Mouse (Mus musculus) heart, embryonic 13.5 days (tissue): ENCODE data around the gene Crb2. TPM values are rescaled to one million over a fixed set of nuclear protein-coding genes. Genes with fewer than 3 reads are reported as not detected.
A peak's percentile ranks its signal among the peaks of the same experiment; 100 is the strongest.

Experiments
- ATAC-seq: fragments of 200-750 bp; cut with Nextera tagmentation; 2 replicates; pipeline ENCODE4 v1.8.0; 2017; ENCODE audit warnings: moderate TSS enrichment; ENCODE audit not compliant: insufficient number of reproducible peaks, low FRiP score, low TSS enrichment; ENCODE audit errors: extremely low read depth
- H3K27ac ChIP-seq: fragments of 300-500 bp; sonication (generic); replicated peaks from 2 replicates; pipeline ENCODE4 v1.5.1; 2015; ENCODE audit warnings: moderate library complexity, mild to moderate bottlenecking, inconsistent platforms
- H3K27me3 ChIP-seq: fragments of 300-500 bp; sonication (generic); replicated peaks from 2 replicates; pipeline ENCODE4 v1.6.1; 2015; ENCODE audit warnings: mild to moderate bottlenecking, inconsistent platforms
- H3K36me3 ChIP-seq: fragments of 300-500 bp; sonication (generic); 2 replicates; pipeline ENCODE4 v1.6.1; 2015; ENCODE audit warnings: mild to moderate bottlenecking, inconsistent platforms
- H3K4me1 ChIP-seq: fragments of 300-500 bp; sonication (generic); 2 replicates; pipeline ENCODE4 v1.6.1; 2015; ENCODE audit warnings: inconsistent platforms
- H3K4me2 ChIP-seq: fragments of 300-500 bp; sonication (generic); 2 replicates; pipeline ENCODE4 v1.6.1; 2015; ENCODE audit warnings: inconsistent platforms, mild to moderate bottlenecking, moderate library complexity
- H3K4me3 ChIP-seq: fragments of 300-500 bp; sonication (generic); 2 replicates; pipeline ENCODE4 v1.5.1; 2015; ENCODE audit warnings: moderate library complexity, mild to moderate bottlenecking, inconsistent platforms
- H3K9ac ChIP-seq: fragments of 300-500 bp; sonication (generic); 2 replicates; pipeline ENCODE4 v1.6.1; 2015; ENCODE audit warnings: inconsistent platforms, mild to moderate bottlenecking, moderate library complexity
- H3K9me3 ChIP-seq: fragments of 300-500 bp; sonication (generic); 2 replicates; pipeline ENCODE4 v1.6.1; 2016; ENCODE audit warnings: inconsistent platforms
- WGBS: fragments of 180-500 bp; shearing (Covaris S2); methylation state at CpG from one replicate; pipeline ENCODE4 v1.1.7; 2015; ENCODE audit warnings: mixed read lengths; 5-methylcytosine and 5-hydroxymethylcytosine counted together
- polyA plus RNA-seq: library from polyadenylated mRNA; unstranded; fragments of >200 nt; fragmentation: Nextera tagmentation; extraction: Ambion mirVana; gene quantifications from 2 replicates; pipeline ENCODE4 v1.2.1, GENCODE M21; 2015

The Crb2 gene
- polyA plus RNA-seq, 1 experiment from 2014 or later = 4.0 TPM

DNA sequence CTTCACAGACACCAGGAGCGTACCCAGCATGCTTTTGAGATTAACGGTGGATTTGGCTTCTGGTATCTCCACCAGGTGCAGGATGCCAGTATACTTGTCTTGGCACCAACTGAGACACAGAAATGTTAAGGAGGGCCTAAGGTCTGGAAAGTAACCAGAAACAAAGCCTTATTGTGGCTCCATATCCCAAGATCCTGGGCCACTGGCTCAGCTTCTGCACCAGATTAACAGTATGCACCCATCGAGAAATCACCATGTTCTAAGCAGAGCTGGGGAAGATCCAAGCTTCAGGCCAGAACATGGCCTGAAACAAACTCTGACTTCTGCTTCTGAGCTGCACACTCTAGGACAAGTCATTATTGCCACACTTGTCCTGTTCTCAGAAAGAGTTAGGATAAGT is 60.9 kb downstream of the Crb2 start:
- H3K27ac ChIP-seq = no peak overlapping the region
- H3K9me3 ChIP-seq = no peaks in the 10 kb centered on the region
- 90% methylated on average over 3 of the region's 3 CpGs for WGBS
- no peak overlapping the region for H3K4me3 ChIP-seq
- H3K4me1 ChIP-seq = peaks cover 13% of the 10 kb centered on the region
- ATAC-seq = no peak
- H3K27me3 ChIP-seq = no peaks in the 10 kb centered on the region
- no peak overlapping the region for H3K4me2 ChIP-seq
- peaks cover 9% of the 10 kb centered on the region; the same call in 1 of the 2 replicates for H3K36me3 ChIP-seq
- no peak overlapping the region for H3K9ac ChIP-seq

DNA sequence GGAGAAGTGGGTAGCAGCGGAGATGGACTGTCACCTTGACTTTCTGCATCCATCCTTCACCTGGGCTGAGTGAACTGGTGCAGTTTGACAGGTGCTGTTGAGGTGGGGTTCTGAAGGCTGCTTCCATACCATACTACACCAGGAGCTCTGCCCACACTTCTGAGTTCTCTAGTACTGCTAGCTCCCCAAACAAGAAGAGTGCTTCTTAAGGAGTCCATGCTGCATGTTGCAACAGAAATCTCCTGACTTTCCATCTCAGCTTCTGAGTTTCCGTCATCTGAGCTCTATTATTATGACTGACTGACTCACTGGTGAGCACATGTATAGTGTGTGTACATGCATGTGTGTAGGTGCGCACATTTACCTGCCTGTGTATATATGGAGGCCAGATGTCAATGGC is 61.5 kb downstream of the Crb2 start:
- Histone ChIP-seq H3K4me2 (no peak overlapping the region), H3K36me3 (peaks cover 9% of the 10 kb centered on the region; the same call in 1 of the 2 replicates), H3K4me1 (peaks cover 13% of the 10 kb centered on the region), H3K4me3 (no peak overlapping the region), H3K27ac (no peak overlapping the region), H3K27me3 (no peaks in the 10 kb centered on the region), H3K9ac (no peak overlapping the region), H3K9me3 (no peaks in the 10 kb centered on the region)
- WGBS = 88% methylated on average over 3 of the region's 3 CpGs
- no peak for ATAC-seq

DNA sequence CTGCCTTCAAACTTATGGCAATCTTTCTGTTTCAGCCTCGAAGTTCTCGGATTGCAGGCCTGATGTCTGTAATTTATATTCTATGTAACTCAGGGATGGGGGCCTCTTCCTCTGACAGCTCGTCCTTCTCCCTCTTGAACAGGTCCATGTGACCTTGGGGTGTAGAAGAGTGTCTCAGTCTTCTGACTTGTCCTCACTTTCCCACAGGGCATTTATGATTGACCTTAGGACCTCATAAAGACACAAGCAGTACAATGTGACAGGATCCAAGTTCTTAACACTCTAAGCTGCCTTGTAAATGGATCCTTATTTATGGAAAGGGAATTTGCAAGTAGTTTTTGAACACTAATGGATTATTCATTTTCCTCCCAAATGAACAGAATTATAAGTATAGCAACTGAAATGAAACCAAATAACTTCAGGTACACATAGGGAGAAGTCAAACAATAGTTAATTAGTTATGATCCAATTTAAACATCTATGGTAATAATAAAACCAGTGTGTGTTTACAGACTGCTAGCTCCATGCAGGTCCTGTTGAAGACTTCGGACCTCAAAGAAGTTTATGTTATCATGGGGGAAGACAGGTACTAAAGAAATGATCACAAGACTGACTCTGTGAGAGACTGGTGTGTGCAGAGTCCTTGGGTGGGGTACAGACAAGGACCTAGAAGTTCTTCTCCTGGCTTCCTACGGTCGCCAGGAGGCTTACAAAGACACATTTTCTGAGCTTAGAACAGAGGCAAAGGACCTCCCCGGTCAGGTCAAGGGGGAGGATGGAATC is 62.3 kb downstream of the Crb2 start:
- H3K4me1 ChIP-seq = peaks cover 17% of the 10 kb centered on the region
- H3K4me3 ChIP-seq = no peak overlapping the region
- 77% methylated on average over 7 of the region's 7 CpGs for WGBS
- H3K9me3 ChIP-seq = no peaks in the 10 kb centered on the region
- no peak overlapping the region for H3K4me2 ChIP-seq
- H3K27ac ChIP-seq = no peak overlapping the region
- H3K36me3 ChIP-seq = peaks cover 9% of the 10 kb centered on the region; the same call in 1 of the 2 replicates
- H3K9ac ChIP-seq = no peak overlapping the region
- H3K27me3 ChIP-seq = no peaks in the 10 kb centered on the region
- ATAC-seq = no peak

DNA sequence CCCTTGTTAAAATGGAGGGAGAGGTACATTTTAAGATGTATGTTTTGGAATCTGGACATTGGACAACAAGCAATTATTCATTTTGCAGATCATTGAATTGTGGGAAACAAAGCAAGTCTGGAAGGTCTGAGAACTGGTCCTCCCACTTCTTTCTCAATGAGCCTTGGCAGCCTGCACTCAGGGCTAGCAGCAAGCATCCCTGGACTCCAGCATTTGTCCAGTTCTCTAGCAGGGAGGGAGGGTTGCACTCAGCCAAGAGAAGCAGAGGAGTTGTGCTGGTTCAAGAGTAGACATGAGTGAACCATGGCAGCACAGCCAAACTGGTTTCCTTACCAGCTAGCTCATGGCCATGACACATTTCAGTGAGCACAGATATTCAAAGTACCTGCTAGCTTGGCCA is 63.9 kb downstream of the Crb2 start:
- peaks cover 19% of the 10 kb centered on the region for H3K4me1 ChIP-seq
- H3K27ac ChIP-seq = no peak overlapping the region
- ATAC-seq = no peak
- no peak overlapping the region for H3K4me2 ChIP-seq
- H3K4me3 ChIP-seq = no peak overlapping the region
- no peak overlapping the region for H3K9ac ChIP-seq
- H3K27me3 ChIP-seq = no peaks in the 10 kb centered on the region
- H3K36me3 ChIP-seq = peaks cover 15% of the 10 kb centered on the region
- no peaks in the 10 kb centered on the region for H3K9me3 ChIP-seq

DNA sequence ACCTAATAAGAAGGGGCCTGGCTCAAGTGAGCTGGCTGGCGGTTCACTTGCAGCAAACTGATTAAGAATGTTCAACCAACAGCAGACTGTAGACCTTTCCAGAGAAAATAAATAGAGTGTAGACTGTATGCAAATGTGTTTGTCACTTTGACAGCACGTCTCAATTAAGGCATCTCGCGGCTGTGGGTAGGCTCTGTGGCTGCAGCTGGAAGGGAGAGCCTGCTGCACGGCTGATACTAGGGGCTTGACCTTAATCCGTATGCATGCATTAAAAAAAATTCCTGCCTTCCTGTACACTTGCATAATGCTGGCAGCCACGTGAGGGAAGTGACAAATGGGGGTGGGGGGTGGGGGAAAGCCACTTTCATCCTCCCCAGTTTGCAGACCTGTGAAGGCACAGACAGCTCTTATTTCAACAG is 66.1 kb downstream of the Crb2 start:
- Histone ChIP-seq H3K27ac (peak overlapping the region; percentile 33; the same call in 1 of the 2 replicates), H3K27me3 (no peaks in the 10 kb centered on the region), H3K4me2 (no peak overlapping the region), H3K4me3 (no peak overlapping the region), H3K9me3 (no peaks in the 10 kb centered on the region), H3K36me3 (peaks cover 15% of the 10 kb centered on the region), H3K9ac (peak overlapping the region; percentile 28; the same call in 1 of the 2 replicates), H3K4me1 (peaks cover 19% of the 10 kb centered on the region)
- ATAC-seq = no peak
- WGBS = 19% methylated on average over 7 of the region's 7 CpGs

DNA sequence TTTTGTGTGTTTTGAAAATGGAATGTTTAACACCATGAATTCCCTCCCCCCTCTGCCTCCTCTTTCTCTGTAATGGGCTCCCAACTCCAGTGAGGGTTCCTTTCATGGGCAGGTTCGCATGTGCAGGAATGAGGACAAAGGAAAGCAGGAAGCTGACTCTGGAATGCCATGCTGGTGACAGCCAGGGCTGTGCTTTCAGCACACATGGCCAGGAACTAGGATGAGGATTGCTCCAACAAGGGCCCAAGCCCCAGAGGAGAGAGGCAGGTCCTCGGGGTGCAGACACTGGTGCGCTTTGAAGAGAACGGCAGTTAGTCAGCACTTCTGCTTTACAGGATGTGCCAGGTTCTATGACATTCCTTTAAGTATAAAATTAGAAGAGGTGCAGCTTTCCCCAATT is 66.7 kb downstream of the Crb2 start:
- Histone ChIP-seq H3K27me3 (no peaks in the 10 kb centered on the region), H3K27ac (peak overlapping the region; percentile 33; the same call in 1 of the 2 replicates), H3K4me3 (no peak overlapping the region), H3K36me3 (peaks cover 15% of the 10 kb centered on the region), H3K9me3 (no peaks in the 10 kb centered on the region), H3K4me2 (0 out of 2 replicates have a peak overlapping the region, but pooled peaks have one; percentile 2), H3K9ac (peak overlapping the region; percentile 28; the same call in 1 of the 2 replicates), H3K4me1 (peaks cover 19% of the 10 kb centered on the region)
- 16% methylated on average over 4 of the region's 4 CpGs for WGBS
- ATAC-seq = no peak

Other genes starting within 250 kb of the Crb2 start
- 20.4 and 22.5 TPM in 2 replicates for gene Strbp, start 72.4 kb upstream of the Crb2 start, polyA plus RNA-seq